Mouse (Mus musculus) adrenal gland, postnatal 36 days (tissue): ENCODE measurements around the gene Serpina3m. TPM values are rescaled to one million over a fixed set of nuclear protein-coding genes. Genes with fewer than 3 reads are reported as not detected.

Experiments used
- total RNA-seq, 2 experiments: library from RNA; stranded (reverse); gene quantifications; 2 replicates each; pipeline ENCODE4 v1.2.3; 2021

Serpina3m gene
- total RNA-seq, 2 experiments from 2014 or later = 0.72 to 2.1 TPM

Other genes starting within 250 kb of the Serpina3m start
- gene Serpina5, start 237.4 kb upstream of the Serpina3m start, total RNA-seq = under 1 TPM in 1 of 2 experiments, not detected in 1; 0.13 TPM
- not detected for gene Serpina3a, start 225.8 kb upstream of the Serpina3m start, total RNA-seq
- under 1 TPM; 0.40 to 0.56 TPM for gene Serpina3b, start 210.5 kb upstream of the Serpina3m start, total RNA-seq
- 10 to 100 TPM; 15.0 to 21.3 TPM for gene Serpina3c, start 184.6 kb upstream of the Serpina3m start, total RNA-seq
- under 1 TPM; 0.13 to 0.23 TPM for gene Serpina3f, start 123.9 kb upstream of the Serpina3m start, total RNA-seq
- 1 to 10 TPM; 3.4 to 4.1 TPM for gene Serpina3g, start 102.2 kb upstream of the Serpina3m start, total RNA-seq
- gene Serpina3i, start 75.4 kb upstream of the Serpina3m start, total RNA-seq = under 1 TPM in 1 of 2 experiments, not detected in 1; 0.26 TPM
- not detected for gene Serpina3j, start 23.9 kb upstream of the Serpina3m start, total RNA-seq
- 10 to 100 TPM in 1 of 2 experiments, 1 to 10 TPM in 1; 1.4 to 12.2 TPM for gene Serpina3k, start within 50 bp of the Serpina3m start, total RNA-seq
- 10 to 100 TPM in 1 of 2 experiments, 1 to 10 TPM in 1; 4.4 to 18.2 TPM for gene Serpina3n, start 68.2 kb downstream of the Serpina3m start, total RNA-seq
- not detected for gene Gsc, start 134.8 kb downstream of the Serpina3m start, total RNA-seq